Mouse (Mus musculus): ENCODE data around the gene Pqlc3. TPM values are rescaled to one million over a fixed set of nuclear protein-coding genes. Genes with fewer than 3 reads are reported as not detected.
"Not testable (repeated sequence)": the region's sequence is repeated elsewhere in the genome, so short reads cannot be mapped to it uniquely, and the experiment has no call there.

The Pqlc3 gene
- polyA plus RNA-seq, 1 experiment = 19.8 TPM

DNA sequence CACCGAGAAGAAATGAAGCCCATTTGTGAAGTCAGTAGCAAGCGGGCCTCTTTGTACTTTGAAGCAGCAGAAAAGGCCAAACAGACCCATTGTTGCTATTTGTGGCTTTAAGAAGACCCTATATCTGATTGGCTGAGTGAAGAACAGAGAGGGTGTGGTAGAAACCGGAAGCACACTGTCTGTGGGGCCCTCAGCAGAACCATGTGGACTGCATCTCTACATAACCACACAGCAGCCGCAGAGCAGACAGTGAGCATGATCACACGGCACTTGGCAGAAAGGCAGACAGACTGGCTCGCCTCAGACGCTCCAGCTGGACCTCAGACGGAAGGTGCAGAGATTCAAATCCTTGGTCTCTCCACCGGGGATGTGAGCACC lies 33.2 kb upstream of the Pqlc3 start:
- Histone ChIP-seq H3K27me3 (ENCODE audit: control insufficient read depth, insufficient read depth, insufficient read length) (no peaks in the 10 kb centered on the region), H3ac (ENCODE audit: control insufficient read depth, insufficient read length, low read depth) (peak overlapping the region; percentile 77), H3K4me3 (ENCODE audit: insufficient read depth, poor library complexity, severe bottlenecking) (peak overlapping the region; percentile 34), H3K36me3 (ENCODE audit: control insufficient read depth, insufficient read depth) (no peaks in the 10 kb centered on the region), H3K79me3 (ENCODE audit: low read depth) (no peaks in the 10 kb centered on the region), H3K79me2 (ENCODE audit: control insufficient read depth, insufficient read depth) (peaks cover 12% of the 10 kb centered on the region)
- TF ChIP-seq USF1 (IDR thresholded peaks at IDR 0.05; ENCODE audit: low read depth) = no peak
- TF ChIP-seq CEBPB (IDR thresholded peaks at IDR 0.05; ENCODE audit: low read depth) = no peak
- no peak for TF ChIP-seq MYOG (IDR thresholded peaks at IDR 0.05; ENCODE audit: control insufficient read depth, extremely low read depth, insufficient read length)
- peak; percentile 44 for TF ChIP-seq MYOD1 (IDR thresholded peaks at IDR 0.05; ENCODE audit: control insufficient read depth, insufficient read length, low read depth)
- peak; percentile 97 for TF ChIP-seq MAX (IDR thresholded peaks at IDR 0.05)
- TF ChIP-seq CTCF (IDR thresholded peaks at IDR 0.05; ENCODE audit: control insufficient read depth, insufficient read depth, insufficient read length) = no peak
- no peak for TF ChIP-seq FOSL1 (IDR thresholded peaks at IDR 0.05; ENCODE audit: insufficient read depth, low read length, poor library complexity, severe bottlenecking)

DNA sequence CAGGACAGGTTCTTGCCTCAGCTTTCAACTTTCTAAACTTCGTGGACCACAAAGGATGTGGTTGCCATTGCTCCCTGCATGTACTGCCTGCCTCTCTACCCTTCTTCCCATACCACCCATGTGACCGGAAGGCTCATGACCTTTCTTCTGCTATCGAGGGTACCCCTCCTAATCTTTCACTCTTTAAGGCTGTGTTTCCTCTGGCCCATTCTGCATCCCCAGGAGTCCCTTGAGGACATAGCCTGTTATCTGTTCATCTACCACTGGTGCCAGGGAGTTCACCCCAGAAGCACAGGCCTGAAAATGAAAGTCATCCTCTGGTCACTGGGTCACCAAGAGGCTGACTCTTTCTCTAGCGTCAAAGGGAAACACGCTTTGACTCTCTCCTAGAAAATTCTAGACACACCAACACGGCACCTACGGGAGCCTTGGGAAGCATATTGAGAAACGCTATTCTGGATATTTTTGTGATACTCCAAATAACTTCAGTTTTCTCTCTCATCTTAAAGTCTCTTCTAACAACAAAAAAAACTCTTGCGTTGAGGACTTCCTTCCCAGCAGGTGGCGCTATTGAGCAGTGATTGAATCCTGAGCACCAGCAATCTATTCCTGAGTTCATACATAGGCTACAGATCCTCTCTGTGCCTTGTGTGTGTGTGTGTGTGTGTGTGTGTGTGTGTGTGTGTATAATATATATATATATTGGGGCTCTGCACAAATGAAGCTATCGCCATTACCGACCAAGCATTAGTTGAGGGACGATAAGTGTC lies 32.7 kb upstream of the Pqlc3 start:
- Histone ChIP-seq H3K36me3 (ENCODE audit: control insufficient read depth, insufficient read depth) (no peaks in the 10 kb centered on the region), H3K27me3 (ENCODE audit: control insufficient read depth, insufficient read depth, insufficient read length) (no peaks in the 10 kb centered on the region), H3ac (ENCODE audit: control insufficient read depth, insufficient read length, low read depth) (no peak overlapping the region), H3K79me2 (ENCODE audit: control insufficient read depth, insufficient read depth) (peaks cover 12% of the 10 kb centered on the region), H3K79me3 (ENCODE audit: low read depth) (no peaks in the 10 kb centered on the region), H3K4me3 (ENCODE audit: insufficient read depth, poor library complexity, severe bottlenecking) (no peak overlapping the region)
- TF ChIP-seq MYOG (IDR thresholded peaks at IDR 0.05; ENCODE audit: control insufficient read depth, extremely low read depth, insufficient read length) = no peak
- no peak for TF ChIP-seq MYOD1 (IDR thresholded peaks at IDR 0.05; ENCODE audit: control insufficient read depth, insufficient read length, low read depth)
- no peak for TF ChIP-seq CTCF (IDR thresholded peaks at IDR 0.05; ENCODE audit: control insufficient read depth, insufficient read depth, insufficient read length)
- TF ChIP-seq MAX (IDR thresholded peaks at IDR 0.05) = no peak
- TF ChIP-seq CEBPB (IDR thresholded peaks at IDR 0.05; ENCODE audit: low read depth) = no peak

DNA sequence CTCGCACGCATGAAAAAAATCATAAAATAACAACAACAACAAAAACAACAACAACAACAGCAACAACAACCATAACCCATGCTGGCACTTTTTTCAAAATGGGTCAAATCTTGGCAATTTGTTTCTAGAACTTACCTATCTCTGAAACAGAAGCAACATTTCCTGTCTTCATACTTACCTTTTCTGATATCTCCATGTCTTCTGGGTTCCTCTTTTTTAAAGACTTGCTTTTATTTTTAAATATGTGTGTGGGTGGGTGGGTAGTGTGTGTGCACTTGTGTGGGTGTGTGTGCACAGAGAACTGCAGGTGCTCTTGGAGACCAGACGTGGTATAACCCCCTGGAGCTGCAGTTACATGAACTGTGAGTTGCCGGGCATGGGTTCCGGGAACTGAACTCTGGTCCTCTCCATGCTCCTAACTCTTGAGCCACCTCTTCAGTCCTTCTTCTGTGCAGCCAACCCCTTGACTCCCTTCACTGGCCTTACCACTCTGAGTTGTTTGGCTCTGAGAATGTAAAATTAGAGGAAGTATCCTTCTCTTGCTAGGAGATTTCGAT lies 24.4 kb upstream of the Pqlc3 start:
- Histone ChIP-seq H3ac (ENCODE audit: control insufficient read depth, insufficient read length, low read depth) (no peak overlapping the region), H3K36me3 (ENCODE audit: control insufficient read depth, insufficient read depth) (no peaks in the 10 kb centered on the region), H3K79me3 (ENCODE audit: low read depth) (no peaks in the 10 kb centered on the region), H3K79me2 (ENCODE audit: control insufficient read depth, insufficient read depth) (no peaks in the 10 kb centered on the region), H3K27me3 (ENCODE audit: control insufficient read depth, insufficient read depth, insufficient read length) (no peaks in the 10 kb centered on the region), H3K4me3 (ENCODE audit: insufficient read depth, poor library complexity, severe bottlenecking) (no peak overlapping the region)
- no peak for TF ChIP-seq FOSL1 (IDR thresholded peaks at IDR 0.05; ENCODE audit: insufficient read depth, low read length, poor library complexity, severe bottlenecking)
- no peak for TF ChIP-seq MAX (IDR thresholded peaks at IDR 0.05)
- no peak for TF ChIP-seq MYOD1 (IDR thresholded peaks at IDR 0.05; ENCODE audit: control insufficient read depth, insufficient read length, low read depth)
- no peak for TF ChIP-seq CTCF (IDR thresholded peaks at IDR 0.05; ENCODE audit: control insufficient read depth, insufficient read depth, insufficient read length)
- no peak for TF ChIP-seq USF1 (IDR thresholded peaks at IDR 0.05; ENCODE audit: low read depth)
- TF ChIP-seq CEBPB (IDR thresholded peaks at IDR 0.05; ENCODE audit: low read depth) = no peak
- no peak for TF ChIP-seq MYOG (IDR thresholded peaks at IDR 0.05; ENCODE audit: control insufficient read depth, extremely low read depth, insufficient read length)

DNA sequence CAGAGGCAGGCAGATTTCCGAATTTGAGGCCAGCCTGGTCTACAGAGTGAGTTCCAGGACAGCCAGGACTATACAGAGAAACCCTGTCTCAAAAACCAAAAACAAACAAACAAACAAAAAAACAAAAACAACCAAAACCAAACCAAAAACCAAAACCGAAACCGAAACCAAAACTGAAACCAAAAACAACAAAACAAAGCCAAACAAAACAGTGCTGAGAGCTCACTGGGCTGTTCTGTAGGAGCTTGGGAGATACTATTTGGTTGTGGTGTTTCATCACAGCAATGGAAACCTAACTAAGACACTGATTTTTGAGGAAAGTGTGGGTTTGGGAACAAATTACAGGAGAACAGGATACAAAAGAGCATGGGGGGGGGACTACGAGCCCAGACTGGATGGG lies 21.9 kb upstream of the Pqlc3 start:
- H3K36me3 ChIP-seq (ENCODE audit: control insufficient read depth, insufficient read depth) = no peaks in the 10 kb centered on the region

DNA sequence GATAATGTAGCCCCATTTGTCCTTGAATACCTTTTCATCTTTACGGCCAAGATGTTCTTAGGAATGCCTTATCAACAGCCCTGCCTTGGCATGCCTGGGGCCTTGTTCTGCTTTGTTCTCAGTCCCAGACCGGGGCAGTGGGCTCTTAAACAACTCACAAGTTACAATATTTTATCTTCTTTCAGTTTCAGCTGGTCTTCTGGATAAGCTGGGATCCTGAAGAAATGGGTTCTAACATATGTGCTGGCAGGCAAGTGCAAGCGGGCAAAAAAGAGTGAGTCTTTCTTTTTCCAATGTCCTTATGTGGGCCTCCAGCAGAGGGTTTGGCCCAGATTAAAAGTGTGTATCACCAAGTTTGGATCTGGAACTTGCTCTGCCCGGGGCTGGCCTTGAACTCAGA lies 20.9 kb upstream of the Pqlc3 start:
- not testable (repeated sequence) for H3K27me3 ChIP-seq (ENCODE audit: control insufficient read depth, insufficient read depth, insufficient read length); H3K4me3 ChIP-seq (ENCODE audit: insufficient read depth, poor library complexity, severe bottlenecking); H3K36me3 ChIP-seq (ENCODE audit: control insufficient read depth, insufficient read depth); H3ac ChIP-seq (ENCODE audit: control insufficient read depth, insufficient read length, low read depth); H3K79me2 ChIP-seq (ENCODE audit: control insufficient read depth, insufficient read depth); H3K79me3 ChIP-seq (ENCODE audit: low read depth)

More for the DNA sequence above, 21.9 kb upstream of the Pqlc3 start:
- H3K4me3 ChIP-seq (ENCODE audit: insufficient read depth, poor library complexity, severe bottlenecking) = no peak overlapping the region
- H3K79me2 ChIP-seq (ENCODE audit: control insufficient read depth, insufficient read depth) = no peaks in the 10 kb centered on the region
- H3K27me3 ChIP-seq (ENCODE audit: control insufficient read depth, insufficient read depth, insufficient read length) = no peaks in the 10 kb centered on the region
- TF ChIP-seq FOSL1 (IDR thresholded peaks at IDR 0.05; ENCODE audit: insufficient read depth, low read length, poor library complexity, severe bottlenecking) = no peak
- no peak for TF ChIP-seq MAX (IDR thresholded peaks at IDR 0.05)
- no peak for TF ChIP-seq MYOD1 (IDR thresholded peaks at IDR 0.05; ENCODE audit: control insufficient read depth, insufficient read length, low read depth)
- no peak for TF ChIP-seq USF1 (IDR thresholded peaks at IDR 0.05; ENCODE audit: low read depth)
- TF ChIP-seq CEBPB (IDR thresholded peaks at IDR 0.05; ENCODE audit: low read depth) = no peak
- TF ChIP-seq MYOG (IDR thresholded peaks at IDR 0.05; ENCODE audit: control insufficient read depth, extremely low read depth, insufficient read length) = no peak
- TF ChIP-seq CTCF (IDR thresholded peaks at IDR 0.05; ENCODE audit: control insufficient read depth, insufficient read depth, insufficient read length) = no peak
- H3K79me3 ChIP-seq (ENCODE audit: low read depth) = no peaks in the 10 kb centered on the region
- no peak overlapping the region for H3ac ChIP-seq (ENCODE audit: control insufficient read depth, insufficient read length, low read depth)

DNA sequence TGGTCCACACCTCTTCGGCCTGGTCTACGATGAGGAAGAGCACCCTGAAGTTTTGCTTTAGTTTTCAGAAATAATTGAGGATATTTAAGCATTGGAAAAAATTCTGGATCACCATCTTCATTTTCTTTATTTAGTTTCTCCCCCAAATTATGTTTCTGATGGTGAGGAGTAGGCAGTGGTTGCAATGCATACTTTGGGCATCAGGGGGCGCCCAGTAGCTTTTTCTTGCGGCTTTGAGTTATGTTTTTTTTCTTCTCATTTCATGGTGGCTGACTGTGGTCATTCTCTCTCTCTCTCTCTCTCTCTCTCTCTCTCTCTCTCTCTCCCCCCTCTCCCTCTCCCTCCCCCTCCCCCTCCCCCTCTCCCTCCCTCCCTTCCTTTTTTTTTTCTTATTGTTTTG lies 18.3 kb upstream of the Pqlc3 start:
- Histone ChIP-seq H3K4me3 (ENCODE audit: insufficient read depth, poor library complexity, severe bottlenecking) (no peak overlapping the region), H3K36me3 (ENCODE audit: control insufficient read depth, insufficient read depth) (no peaks in the 10 kb centered on the region), H3K27me3 (ENCODE audit: control insufficient read depth, insufficient read depth, insufficient read length) (no peaks in the 10 kb centered on the region), H3K79me3 (ENCODE audit: low read depth) (no peaks in the 10 kb centered on the region), H3K79me2 (ENCODE audit: control insufficient read depth, insufficient read depth) (no peaks in the 10 kb centered on the region), H3ac (ENCODE audit: control insufficient read depth, insufficient read length, low read depth) (no peak overlapping the region)
- TF ChIP-seq MYOD1 (IDR thresholded peaks at IDR 0.05; ENCODE audit: control insufficient read depth, insufficient read length, low read depth) (no peak), USF1 (IDR thresholded peaks at IDR 0.05; ENCODE audit: low read depth) (no peak), FOSL1 (IDR thresholded peaks at IDR 0.05; ENCODE audit: insufficient read depth, low read length, poor library complexity, severe bottlenecking) (no peak), CTCF (IDR thresholded peaks at IDR 0.05; ENCODE audit: control insufficient read depth, insufficient read depth, insufficient read length) (no peak), MYOG (IDR thresholded peaks at IDR 0.05; ENCODE audit: control insufficient read depth, extremely low read depth, insufficient read length) (no peak), CEBPB (IDR thresholded peaks at IDR 0.05; ENCODE audit: low read depth) (no peak), MAX (IDR thresholded peaks at IDR 0.05) (no peak)
